In the genomic region with DNA sequence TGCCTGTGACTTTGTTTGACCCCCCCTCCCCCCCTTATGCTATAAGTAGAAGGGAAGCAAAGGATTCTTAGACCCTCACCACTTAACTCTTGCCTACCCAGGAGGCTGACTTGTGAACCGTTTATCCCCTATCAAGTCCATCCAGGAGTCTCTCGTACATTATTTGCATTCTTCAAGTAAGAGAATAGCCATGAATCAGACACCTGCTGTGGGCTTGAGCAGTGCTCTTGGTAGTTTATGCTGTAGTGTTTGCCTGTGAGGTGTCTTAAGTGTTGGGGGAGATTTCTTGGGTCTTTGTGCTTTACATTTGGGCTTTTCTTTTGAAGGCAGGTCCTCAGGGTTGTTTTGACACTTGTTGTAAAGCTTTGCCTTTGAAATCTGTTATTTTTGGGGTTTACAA, we compare ENCODE assay signal across 21 mouse cellular contexts.
DNase-seq lines count a peak whose midpoint lies in the region; ATAC-seq and TF ChIP-seq lines count a peak whose summit lies in the region.
"Had no signal": no experiment of that assay in that cellular context is flagged by ENCODE, and none has a peak within 500 bp of the region (broad histone marks: within the 10 kb centered on the region; RNA-seq: fewer than 3 reads in every experiment).

No protein-coding gene starts in this region.

- peaks cover 28% of the 10 kb centered on the region for H3K79me2 ChIP-seq in MEL (ENCODE audit: control insufficient read depth, insufficient read depth, low read length, poor library complexity)

- H3K27me3 ChIP-seq in heart, embryonic 10.5 days (ENCODE audit: insufficient read depth, poor library complexity, severe bottlenecking) = no peaks in the 10 kb centered on the region
- no peaks in the 10 kb centered on the region for H3K27me3 ChIP-seq in heart, embryonic 11.5 days (ENCODE audit: control insufficient read depth, insufficient read depth, low read length)
- no peaks in the 10 kb centered on the region for H3K27me3 ChIP-seq in MEL (ENCODE audit: control insufficient read depth in 1 of 2, insufficient read depth in 2 of 2, low read length in 2 of 2)
- H3K27me3 ChIP-seq in liver, embryonic 13.5 days = no peaks in the 10 kb centered on the region
- H3K27me3 ChIP-seq in liver, postnatal 0 days (ENCODE audit: insufficient read depth, low read length) = no peaks in the 10 kb centered on the region
- no peaks in the 10 kb centered on the region for H3K27me3 ChIP-seq in kidney, adult 2 months (replicated peaks; ENCODE audit: control insufficient read depth, insufficient read depth, low read length)
- no peaks in the 10 kb centered on the region for H3K27me3 ChIP-seq in forebrain, embryonic 13.5 days
- H3K27me3 ChIP-seq: heart, embryonic 15.5 days; hindbrain, embryonic 13.5 days had no signal

- no peak for TF ChIP-seq POLR2A in MEL (IDR thresholded peaks at IDR 0.05; ENCODE audit: control insufficient read depth in 1 of 2, insufficient read depth in 1 of 2, low read depth in 1 of 2, low read length in 2 of 2, poor library complexity in 1 of 2)
- no peak for TF ChIP-seq POLR2A in kidney, adult 2 months (IDR thresholded peaks at IDR 0.05; ENCODE audit: low read depth, low read length)

- H3K27ac ChIP-seq in heart, embryonic 10.5 days = 0 out of 2 replicates have a peak overlapping the region, but pooled peaks have one; percentile 22
- H3K27ac ChIP-seq in heart, embryonic 11.5 days (ENCODE audit: low read depth, low read length) = no peak overlapping the region
- peak overlapping the region; percentile 95 for H3K27ac ChIP-seq in MEL (ENCODE audit: control insufficient read depth, low read depth, low read length)
- peak overlapping the region; percentile 89; the same call in 1 of the 2 replicates for H3K27ac ChIP-seq in liver, embryonic 13.5 days
- H3K27ac ChIP-seq in liver, postnatal 0 days (ENCODE audit: low read depth) = no peak overlapping the region
- H3K27ac ChIP-seq in kidney, adult 2 months (ENCODE audit: insufficient read depth, low read depth, low read length) = no peak overlapping the region
- H3K27ac ChIP-seq in forebrain, embryonic 13.5 days = no peak overlapping the region
- H3K27ac ChIP-seq: embryonic facial prominence, embryonic 10.5 days; heart, embryonic 15.5 days; hindbrain, postnatal 0 days had no signal

- TF ChIP-seq EP300 in MEL (IDR thresholded peaks at IDR 0.05; ENCODE audit: low read depth in 1 of 2, low read length in 2 of 2) = no peak
- TF ChIP-seq EP300 in liver, postnatal 0 days (IDR thresholded peaks at IDR 0.05; ENCODE audit: low read depth) = no peak

- H3K4me2 ChIP-seq in heart, embryonic 11.5 days = no peak overlapping the region
- peak overlapping the region; percentile 67 for H3K4me2 ChIP-seq in liver, embryonic 13.5 days
- H3K4me2 ChIP-seq in liver, postnatal 0 days (ENCODE audit: low read depth, low read length) = 0 out of 2 replicates have a peak overlapping the region, but pooled peaks have one; percentile 59
- no peak overlapping the region for H3K4me2 ChIP-seq in forebrain, embryonic 13.5 days
- H3K4me2 ChIP-seq: heart, embryonic 15.5 days; hindbrain, embryonic 13.5 days had no signal

- no peak overlapping the region for H3K9ac ChIP-seq in heart, embryonic 11.5 days (ENCODE audit: low read depth, low read length)
- H3K9ac ChIP-seq in MEL (ENCODE audit: control insufficient read depth, low read depth, low read length, poor library complexity, severe bottlenecking) = peak overlapping the region; percentile 68
- H3K9ac ChIP-seq in liver, embryonic 13.5 days = peak overlapping the region; percentile 70
- H3K9ac ChIP-seq in liver, postnatal 0 days (replicated peaks) = no peak overlapping the region
- H3K9ac ChIP-seq in forebrain, embryonic 13.5 days = no peak overlapping the region
- H3K9ac ChIP-seq: heart, embryonic 15.5 days had no signal

- 49% methylated on average over 2 of the region's 2 CpGs for WGBS in heart, embryonic 10.5 days
- WGBS in heart, embryonic 11.5 days (ENCODE audit: insufficient replicate concordance) = 36% methylated on average over 2 of the region's 2 CpGs
- WGBS in liver, embryonic 13.5 days (ENCODE audit: insufficient replicate concordance) = 69% methylated on average over 2 of the region's 2 CpGs
- 72% methylated on average over 2 of the region's 2 CpGs for WGBS in liver, postnatal 0 days (ENCODE audit: insufficient replicate concordance)
- 66% methylated on average over 2 of the region's 2 CpGs for WGBS in kidney, adult 2 months
- 21% methylated on average over 2 of the region's 2 CpGs for WGBS in forebrain, embryonic 13.5 days

- no peak for DNase-seq in heart, embryonic 10.5 days (ENCODE audit: low spot score)
- DNase-seq in MEL (ENCODE audit: low read depth, low spot score) = no peak
- no peak for DNase-seq in liver, embryonic 13.5 days
- DNase-seq in liver, postnatal 0 days = no peak
- no peak for DNase-seq in kidney, adult 2 months
- DNase-seq: adrenal gland, adult 2 months; adrenal gland, postnatal 25 days; cerebellum, adult 18-20 months; cerebellum, adult 9-11 months; cerebellum, postnatal 36 days; gastrocnemius, postnatal 36 days; heart, adult 11 months; heart, postnatal 14 days had no signal

- ATAC-seq in heart, embryonic 11.5 days (replicated peaks; ENCODE audit: insufficient number of reproducible peaks, low FRiP score, low TSS enrichment) = no peak
- ATAC-seq in liver, embryonic 13.5 days (ENCODE audit: low read depth) = no peak
- ATAC-seq in liver, postnatal 0 days = no peak
- no peak for ATAC-seq in monocyte, adult 5-6 weeks (replicated peaks; ENCODE audit: insufficient number of reproducible peaks, low FRiP score, low TSS enrichment, poor library complexity, severe bottlenecking)
- ATAC-seq in forebrain, embryonic 13.5 days = no peak
- ATAC-seq: forebrain, embryonic 16.5 days; hindbrain, postnatal 0 days had no signal

- TF ChIP-seq CTCF in MEL (IDR thresholded peaks at IDR 0.05 in 2 of 3, conservative IDR thresholded peaks at IDR 0.05 in 1 of 3; ENCODE audit: control insufficient read depth in 1 of 3, insufficient read depth in 1 of 3, low read depth in 2 of 3, low read length in 3 of 3, poor library complexity in 1 of 3, severe bottlenecking in 1 of 3) = no peak
- TF ChIP-seq CTCF in liver, postnatal 0 days (IDR thresholded peaks at IDR 0.05; ENCODE audit: low read depth) = no peak
- TF ChIP-seq CTCF in kidney, adult 2 months (conservative IDR thresholded peaks at IDR 0.05; ENCODE audit: insufficient read depth, insufficient read length, low read depth, low read length) = no peak

- H3K4me1 ChIP-seq in heart, embryonic 10.5 days = peaks cover 86% of the 10 kb centered on the region
- H3K4me1 ChIP-seq in heart, embryonic 11.5 days (ENCODE audit: control insufficient read depth, insufficient read depth, low read length) = peaks cover 36% of the 10 kb centered on the region
- peaks cover 22 to 34% of the 10 kb centered on the region in 2 experiments for H3K4me1 ChIP-seq in MEL (ENCODE audit: control insufficient read depth in 1 of 2, insufficient read depth in 2 of 2, low read length in 2 of 2)
- peaks cover 77% of the 10 kb centered on the region for H3K4me1 ChIP-seq in liver, embryonic 13.5 days (replicated peaks)
- peaks cover 53% of the 10 kb centered on the region for H3K4me1 ChIP-seq in liver, postnatal 0 days (ENCODE audit: insufficient read depth)
- H3K4me1 ChIP-seq in kidney, adult 2 months (ENCODE audit: control insufficient read depth, insufficient read depth, low read length) = no peaks in the 10 kb centered on the region
- 0 out of 2 replicates have a peak, but pooled peaks cover 10% of the 10 kb centered on the region for H3K4me1 ChIP-seq in forebrain, embryonic 13.5 days

- no peak overlapping the region for H3K4me3 ChIP-seq in heart, embryonic 10.5 days
- no peak overlapping the region for H3K4me3 ChIP-seq in heart, embryonic 11.5 days (ENCODE audit: low read depth, low read length)
- no peak overlapping the region for H3K4me3 ChIP-seq in MEL (ENCODE audit: control insufficient read depth in 1 of 2, insufficient read depth in 1 of 2, low read depth in 2 of 2, low read length in 2 of 2)
- H3K4me3 ChIP-seq in liver, embryonic 13.5 days (replicated peaks) = peak overlapping the region; percentile 57
- H3K4me3 ChIP-seq in liver, postnatal 0 days (ENCODE audit: low read depth, low read length) = 0 out of 2 replicates have a peak overlapping the region, but pooled peaks have one; percentile 10
- H3K4me3 ChIP-seq in kidney, adult 2 months (ENCODE audit: insufficient read depth, low read depth, low read length) = no peak overlapping the region
- no peak overlapping the region for H3K4me3 ChIP-seq in forebrain, embryonic 13.5 days
- H3K4me3 ChIP-seq: embryonic facial prominence, embryonic 10.5 days; heart, embryonic 15.5 days; hindbrain, embryonic 13.5 days had no signal

- no peaks in the 10 kb centered on the region for H3K9me3 ChIP-seq in heart, embryonic 10.5 days
- no peaks in the 10 kb centered on the region for H3K9me3 ChIP-seq in heart, embryonic 11.5 days (replicated peaks; ENCODE audit: control insufficient read depth, low read length)
- no peaks in the 10 kb centered on the region for H3K9me3 ChIP-seq in MEL (replicated peaks; ENCODE audit: insufficient read depth, low read length)
- no peaks in the 10 kb centered on the region for H3K9me3 ChIP-seq in liver, embryonic 13.5 days (replicated peaks)
- no peaks in the 10 kb centered on the region for H3K9me3 ChIP-seq in liver, postnatal 0 days (ENCODE audit: low read length)
- H3K9me3 ChIP-seq in forebrain, embryonic 13.5 days (replicated peaks) = no peaks in the 10 kb centered on the region
- H3K9me3 ChIP-seq: embryonic facial prominence, embryonic 10.5 days; heart, embryonic 15.5 days; hindbrain, embryonic 13.5 days had no signal

- H3K36me3 ChIP-seq in heart, embryonic 10.5 days = peaks cover 4% of the 10 kb centered on the region; the same call in 1 of the 2 replicates
- peaks cover 2% of the 10 kb centered on the region; the same call in 1 of the 2 replicates for H3K36me3 ChIP-seq in heart, embryonic 11.5 days (ENCODE audit: control insufficient read depth, insufficient read depth, low read length)
- H3K36me3 ChIP-seq in MEL (ENCODE audit: control insufficient read depth in 1 of 2, insufficient read depth in 2 of 2, low read length in 2 of 2) = peaks cover 1 to 33% of the 10 kb centered on the region in 2 experiments; a peak in 3 of 4 replicates
- H3K36me3 ChIP-seq in liver, embryonic 13.5 days = 0 out of 2 replicates have a peak, but pooled peaks cover 9% of the 10 kb centered on the region
- no peaks in the 10 kb centered on the region for H3K36me3 ChIP-seq in liver, postnatal 0 days (replicated peaks; ENCODE audit: insufficient read depth, low read length)
- H3K36me3 ChIP-seq in kidney, adult 2 months (ENCODE audit: control insufficient read depth, insufficient read depth, low read length) = no peaks in the 10 kb centered on the region
- no peaks in the 10 kb centered on the region for H3K36me3 ChIP-seq in forebrain, embryonic 13.5 days (ENCODE audit: poor library complexity, severe bottlenecking)
- H3K36me3 ChIP-seq: heart, embryonic 15.5 days; hindbrain, embryonic 13.5 days had no signal

- TF ChIP-seq RAD21 in MEL (IDR thresholded peaks at IDR 0.05; ENCODE audit: low read depth, low read length) = no peak

TF ChIP-seq in MEL, 35 proteins besides CTCF, POLR2A, EP300 and RAD21 (continues in another document):
- TF ChIP-seq USF2 (IDR thresholded peaks at IDR 0.05; ENCODE audit: borderline replicate concordance in 1 of 2, insufficient read depth in 1 of 2, low read depth in 1 of 2, low read length in 2 of 2) (no peak), MYC (IDR thresholded peaks at IDR 0.05; ENCODE audit: low read depth, low read length) (no peak), MAX (IDR thresholded peaks at IDR 0.05; ENCODE audit: low read length) (no peak)

Comparison
In these comparisons a context has a peak if more than half of its experiments do, and no peak if none do; other contexts are left out.
1. H3K27ac ChIP-seq: peak in heart, embryonic 10.5 days (single experiment), MEL (single experiment) and liver, embryonic 13.5 days (single experiment); none in heart, embryonic 11.5 days (single experiment), liver, postnatal 0 days (single experiment), kidney, adult 2 months (single experiment) and forebrain, embryonic 13.5 days (single experiment).
2. H3K9ac ChIP-seq: peak in MEL (single experiment) and liver, embryonic 13.5 days (single experiment); none in heart, embryonic 11.5 days (single experiment), liver, postnatal 0 days (single experiment) and forebrain, embryonic 13.5 days (single experiment).
3. H3K4me3 ChIP-seq: peak in liver, embryonic 13.5 days (single experiment) and liver, postnatal 0 days (single experiment); none in heart, embryonic 10.5 days (single experiment), heart, embryonic 11.5 days (single experiment), MEL (0 of 2), kidney, adult 2 months (single experiment) and forebrain, embryonic 13.5 days (single experiment).
4. H3K4me2 ChIP-seq: peak in liver, embryonic 13.5 days (single experiment) and liver, postnatal 0 days (single experiment); none in heart, embryonic 11.5 days (single experiment) and forebrain, embryonic 13.5 days (single experiment).